In genomic region chr3:105868135-105868534, GRCm38 (mm10) we compare ENCODE assay signal across 12 mouse cellular contexts. TPM values are rescaled to one million over a fixed set of nuclear protein-coding genes. Genes with fewer than 3 reads are reported as not detected.
DNase-seq lines count a peak whose midpoint lies in the region; ATAC-seq and TF ChIP-seq lines count a peak whose summit lies in the region.
"Had no signal": no experiment of that assay in that cellular context is flagged by ENCODE, and none has a peak within 500 bp of the region (broad histone marks: within the 10 kb centered on the region; RNA-seq: fewer than 3 reads in every experiment).

No protein-coding gene starts in this region.

- peak; percentile 72 for DNase-seq in lung, embryonic 14.5 days
- no peak for DNase-seq in lung, postnatal 0 days (ENCODE audit: low spot score)
- peak; percentile 75 for DNase-seq in adrenal gland, postnatal 25 days
- peak; percentile 21 for DNase-seq in lung, postnatal 14 days
- no peak for DNase-seq in testis, postnatal 14 days (ENCODE audit: low spot score)
- no peak for DNase-seq in thymus, postnatal 4 days
- DNase-seq: layer of hippocampus, adult 9-11 months had no signal

- no peaks in the 10 kb centered on the region for H3K9me3 ChIP-seq in lung, embryonic 14.5 days (ENCODE audit: low read depth, low read length)
- H3K9me3 ChIP-seq in lung, postnatal 0 days (ENCODE audit: low read length), result no peaks in the 10 kb centered on the region
- H3K9me3 ChIP-seq in kidney, embryonic 15.5 days (replicated peaks), result no peaks in the 10 kb centered on the region
- H3K9me3 ChIP-seq: forebrain, embryonic 10.5 days; neural tube, embryonic 15.5 days had no signal

- 27% methylated on average over 2 of the region's 2 CpGs for WGBS in lung, embryonic 14.5 days
- 8% methylated on average over 2 of the region's 2 CpGs for WGBS in lung, postnatal 0 days
- 27% methylated on average over 2 of the region's 2 CpGs for WGBS in kidney, embryonic 15.5 days

- no peak; the same call in 1 of the 2 replicates for ATAC-seq in lung, embryonic 14.5 days (ENCODE audit: insufficient read depth)
- ATAC-seq in lung, postnatal 0 days, result no peak
- peak; percentile 18; the same call in 1 of the 2 replicates for ATAC-seq in kidney, embryonic 15.5 days (replicated peaks; ENCODE audit: low FRiP score)

- TF ChIP-seq CTCF in lung, embryonic 14.5 days (IDR thresholded peaks at IDR 0.05; ENCODE audit: low read depth), result no peak
- TF ChIP-seq CTCF in lung, postnatal 0 days (IDR thresholded peaks at IDR 0.05), result no peak

- no peak overlapping the region for H3K4me3 ChIP-seq in lung, embryonic 14.5 days (ENCODE audit: low read depth, low read length)
- no peak overlapping the region for H3K4me3 ChIP-seq in lung, postnatal 0 days (ENCODE audit: low read depth, low read length)
- no peak overlapping the region for H3K4me3 ChIP-seq in kidney, embryonic 15.5 days (replicated peaks)
- H3K4me3 ChIP-seq: forebrain, embryonic 10.5 days; neural tube, embryonic 15.5 days had no signal

- H3K9ac ChIP-seq in lung, embryonic 14.5 days, result no peak overlapping the region
- no peak overlapping the region for H3K9ac ChIP-seq in lung, postnatal 0 days (replicated peaks; ENCODE audit: low read depth)
- H3K9ac ChIP-seq in kidney, embryonic 15.5 days, result no peak overlapping the region
- H3K9ac ChIP-seq: neural tube, embryonic 15.5 days had no signal

- peaks cover 18% of the 10 kb centered on the region for H3K4me1 ChIP-seq in lung, embryonic 14.5 days (ENCODE audit: insufficient read depth)
- peaks cover 7% of the 10 kb centered on the region; the same call in 1 of the 2 replicates for H3K4me1 ChIP-seq in lung, postnatal 0 days (ENCODE audit: insufficient read depth, low read depth, low read length)
- H3K4me1 ChIP-seq in kidney, embryonic 15.5 days, result peaks cover 18% of the 10 kb centered on the region

- H3K4me2 ChIP-seq in lung, embryonic 14.5 days, result no peak overlapping the region
- no peak overlapping the region for H3K4me2 ChIP-seq in lung, postnatal 0 days (replicated peaks; ENCODE audit: low read depth, low read length)
- H3K4me2 ChIP-seq in kidney, embryonic 15.5 days, result no peak overlapping the region
- H3K4me2 ChIP-seq: heart, embryonic 11.5 days; neural tube, embryonic 15.5 days had no signal

- no peaks in the 10 kb centered on the region for H3K27me3 ChIP-seq in lung, embryonic 14.5 days (ENCODE audit: insufficient read depth, low read length)
- no peaks in the 10 kb centered on the region for H3K27me3 ChIP-seq in lung, postnatal 0 days (replicated peaks; ENCODE audit: insufficient read depth, low read length)
- no peaks in the 10 kb centered on the region for H3K27me3 ChIP-seq in kidney, embryonic 15.5 days
- H3K27me3 ChIP-seq: neural tube, embryonic 15.5 days had no signal

- H3K27ac ChIP-seq in lung, embryonic 14.5 days (ENCODE audit: low read depth), result no peak overlapping the region
- H3K27ac ChIP-seq in lung, postnatal 0 days (ENCODE audit: low read length), result no peak overlapping the region
- H3K27ac ChIP-seq in kidney, embryonic 15.5 days, result no peak overlapping the region
- H3K27ac ChIP-seq: forebrain, embryonic 10.5 days; neural tube, embryonic 15.5 days had no signal

- no peak for TF ChIP-seq EP300 in lung, postnatal 0 days (IDR thresholded peaks at IDR 0.05)

- no peaks in the 10 kb centered on the region for H3K36me3 ChIP-seq in lung, embryonic 14.5 days (ENCODE audit: insufficient read depth)
- no peaks in the 10 kb centered on the region for H3K36me3 ChIP-seq in lung, postnatal 0 days (ENCODE audit: insufficient read depth, low read length)
- H3K36me3 ChIP-seq in kidney, embryonic 15.5 days, result no peaks in the 10 kb centered on the region
- H3K36me3 ChIP-seq: forebrain, embryonic 10.5 days; neural tube, embryonic 15.5 days had no signal

RNA-seq across cellular contexts. Expression of gene Adora3, which starts 2.5 kb away (rescaled TPM):
- 0.18 and 0.30 TPM in 2 replicates for polyA plus RNA-seq in lung, embryonic 14.5 days (2014; fragmentation: Nextera tagmentation; extraction: Ambion mirVana)
- 0.82 and 0.89 TPM in 2 replicates for polyA plus RNA-seq in lung, postnatal 0 days (2015; fragmentation: Nextera tagmentation; extraction: Ambion mirVana)
- not detected in 2 replicates for total RNA-seq in adrenal gland, postnatal 25 days (2021)
- not detected in 2 replicates for polyA plus RNA-seq in kidney, embryonic 15.5 days (2015; fragmentation: Nextera tagmentation; extraction: Ambion mirVana)

RNA-seq across cellular contexts. Expression of gene Tmigd3, which starts 2.6 kb away (rescaled TPM):
- 0.22 and 0.32 TPM in 2 replicates for polyA plus RNA-seq in lung, embryonic 14.5 days (2014; fragmentation: Nextera tagmentation; extraction: Ambion mirVana)
- polyA plus RNA-seq in lung, postnatal 0 days (2015; fragmentation: Nextera tagmentation; extraction: Ambion mirVana), result 1.5 and 1.6 TPM in 2 replicates
- total RNA-seq in adrenal gland, postnatal 25 days (2021), result not detected in 2 replicates
- polyA plus RNA-seq in kidney, embryonic 15.5 days (2015; fragmentation: Nextera tagmentation; extraction: Ambion mirVana), result 0.18 TPM in 1 of 2 replicates, not detected in the other
- total RNA-seq: common myeloid progenitor, adult 5-6 weeks had no signal
- polyA plus RNA-seq: forebrain, embryonic 10.5 days; neural tube, embryonic 15.5 days had no signal

Comparison
In these comparisons a context has a peak if more than half of its experiments do, and no peak if none do; other contexts are left out.
1. DNase-seq: peak in lung, embryonic 14.5 days (single experiment), adrenal gland, postnatal 25 days (single experiment) and lung, postnatal 14 days (single experiment); none in lung, postnatal 0 days (single experiment), testis, postnatal 14 days (single experiment) and thymus, postnatal 4 days (single experiment).